Mouse (Mus musculus): ENCODE data around the gene Arhgap29. TPM values are rescaled to one million over a fixed set of nuclear protein-coding genes. Genes with fewer than 3 reads are reported as not detected.

Gene Arhgap29
- polyA plus RNA-seq, 1 experiment from 2014 or later: 65.6 TPM

GRCm38 (mm10) chr3:122058439-122059198 is 106.3 kb downstream of the Arhgap29 start:
- ATAC-seq (ENCODE audit: low read depth): peak; percentile 97
- Histone ChIP-seq H3K9me3 (ENCODE audit: control insufficient read depth, low read length) (no peaks in the 10 kb centered on the region), H3K9ac (ENCODE audit: low read length) (peak overlapping the region; percentile 36; the same call in 1 of the 2 replicates), H3K4me3 (ENCODE audit: low read length) (no peak overlapping the region), H3K27ac (ENCODE audit: low read length) (peak overlapping the region; percentile 96), H3K4me1 (replicated peaks; ENCODE audit: control insufficient read depth, insufficient read depth, low read length) (peaks cover 3% of the 10 kb centered on the region), H3K4me2 (ENCODE audit: low read depth, low read length) (peak overlapping the region; percentile 16; the same call in 1 of the 2 replicates), H3K27me3 (ENCODE audit: control insufficient read depth, insufficient read depth, low read depth, low read length) (no peaks in the 10 kb centered on the region), H3K36me3 (ENCODE audit: control insufficient read depth, insufficient read depth, low read length) (no peaks in the 10 kb centered on the region)
- WGBS: 27% methylated on average over 9 of the region's 9 CpGs

- no peaks in the 10 kb centered on the region for H3K27me3 ChIP-seq (ENCODE audit: control insufficient read depth, insufficient read depth, low read depth, low read length)
- no peak for ATAC-seq (ENCODE audit: low read depth)
- no peak overlapping the region for H3K27ac ChIP-seq (ENCODE audit: low read length)
- no peak overlapping the region for H3K4me2 ChIP-seq (ENCODE audit: low read depth, low read length)
- H3K9me3 ChIP-seq (ENCODE audit: control insufficient read depth, low read length): no peaks in the 10 kb centered on the region
- WGBS: 77% methylated on average over 10 of the region's 10 CpGs
- H3K4me3 ChIP-seq (ENCODE audit: low read length): no peak overlapping the region
- H3K9ac ChIP-seq (ENCODE audit: low read length): no peak overlapping the region
- peaks cover 8% of the 10 kb centered on the region for H3K4me1 ChIP-seq (replicated peaks; ENCODE audit: control insufficient read depth, insufficient read depth, low read length)
- no peaks in the 10 kb centered on the region for H3K36me3 ChIP-seq (ENCODE audit: control insufficient read depth, insufficient read depth, low read length)
These were observed 110.2 kb downstream of the Arhgap29 start for GRCm38 (mm10) chr3:122062586-122062985.

- ATAC-seq (ENCODE audit: low read depth): peak; percentile 80
- peak overlapping the region; percentile 67 for H3K27ac ChIP-seq (ENCODE audit: low read length)
These were observed 112.4 kb downstream of the Arhgap29 start for GRCm38 (mm10) chr3:122064556-122065410.

More at GRCm38 (mm10) chr3:122064556-122065410, 112.4 kb downstream of the Arhgap29 start:
- Histone ChIP-seq H3K4me1 (replicated peaks; ENCODE audit: control insufficient read depth, insufficient read depth, low read length) (peaks cover 8% of the 10 kb centered on the region), H3K36me3 (ENCODE audit: control insufficient read depth, insufficient read depth, low read length) (no peaks in the 10 kb centered on the region), H3K27me3 (ENCODE audit: control insufficient read depth, insufficient read depth, low read depth, low read length) (no peaks in the 10 kb centered on the region), H3K9me3 (ENCODE audit: control insufficient read depth, low read length) (no peaks in the 10 kb centered on the region), H3K4me2 (ENCODE audit: low read depth, low read length) (no peak overlapping the region), H3K9ac (ENCODE audit: low read length) (no peak overlapping the region), H3K4me3 (ENCODE audit: low read length) (no peak overlapping the region)
- WGBS: 48% methylated on average over 13 of the region's 13 CpGs

Other genes with a start within 250 kb of the Arhgap29 start
- 30.5 and 44.0 TPM in 2 replicates for gene F3, start 229.0 kb upstream of the Arhgap29 start, polyA plus RNA-seq (2015; fragmentation: Nextera tagmentation; extraction: Ambion mirVana)
- 84.8 and 87.2 TPM in 2 replicates for gene Abcd3, start 137.2 kb upstream of the Arhgap29 start, polyA plus RNA-seq (2015; fragmentation: Nextera tagmentation; extraction: Ambion mirVana)
- gene Abca4, start 91.9 kb downstream of the Arhgap29 start, polyA plus RNA-seq (2015; fragmentation: Nextera tagmentation; extraction: Ambion mirVana): 0.90 and 1.5 TPM in 2 replicates